Mouse (Mus musculus) layer of hippocampus, adult 9-10 months (tissue): ENCODE measurements around the gene Btbd11.

Source experiments
- DNase-seq: peaks from one replicate; pipeline ENCODE4 v3.0.0; 2022; ENCODE audit warnings: low spot score

Btbd11 gene

GRCm38 (mm10) chr10:85475642-85476345 lies 89.2 kb downstream of the Btbd11 start:
- DNase-seq, result no peak

- DNase-seq, result no peak
Measured at GRCm38 (mm10) chr10:85479959-85480625, 93.5 kb downstream of the Btbd11 start.

- no peak for DNase-seq
Measured at GRCm38 (mm10) chr10:85481106-85481505, 94.5 kb downstream of the Btbd11 start.

GRCm38 (mm10) chr10:85482064-85482473 lies 95.5 kb downstream of the Btbd11 start:
- no peak for DNase-seq

- DNase-seq, result no peak
Measured at GRCm38 (mm10) chr10:85482480-85482879, 95.9 kb downstream of the Btbd11 start.

- no peak for DNase-seq
Measured at GRCm38 (mm10) chr10:85486456-85486855, 99.8 kb downstream of the Btbd11 start.

- no peak for DNase-seq
Measured at GRCm38 (mm10) chr10:85492583-85492982, 106.0 kb downstream of the Btbd11 start.

GRCm38 (mm10) chr10:85496358-85496757 lies 109.7 kb downstream of the Btbd11 start:
- DNase-seq, result no peak

- no peak for DNase-seq
Measured at GRCm38 (mm10) chr10:85496981-85497380, 110.4 kb downstream of the Btbd11 start.

- DNase-seq, result no peak
Measured at GRCm38 (mm10) chr10:85497931-85498330, 111.3 kb downstream of the Btbd11 start.

GRCm38 (mm10) chr10:85500573-85501155 lies 114.0 kb downstream of the Btbd11 start:
- DNase-seq, result no peak

- DNase-seq, result no peak
Measured at GRCm38 (mm10) chr10:85501966-85502566, 115.5 kb downstream of the Btbd11 start.

GRCm38 (mm10) chr10:85502656-85503055 lies 116.0 kb downstream of the Btbd11 start:
- no peak for DNase-seq

GRCm38 (mm10) chr10:85503453-85503852 lies 116.8 kb downstream of the Btbd11 start:
- DNase-seq, result no peak

- DNase-seq, result no peak
Measured at GRCm38 (mm10) chr10:85507270-85508050, 120.8 kb downstream of the Btbd11 start.

- no peak for DNase-seq
Measured at GRCm38 (mm10) chr10:85508193-85508794, 121.7 kb downstream of the Btbd11 start.

- DNase-seq, result no peak
Measured at GRCm38 (mm10) chr10:85509000-85509399, 122.4 kb downstream of the Btbd11 start.

- no peak for DNase-seq
Measured at GRCm38 (mm10) chr10:85510329-85510728, 123.7 kb downstream of the Btbd11 start.

GRCm38 (mm10) chr10:85512808-85513207 lies 126.2 kb downstream of the Btbd11 start:
- DNase-seq, result no peak

GRCm38 (mm10) chr10:85517223-85518110 lies 130.9 kb downstream of the Btbd11 start:
- DNase-seq, result no peak

- no peak for DNase-seq
Measured at GRCm38 (mm10) chr10:85518111-85518409, 131.4 kb downstream of the Btbd11 start.
